Comparison of ENCODE assay signal across 17 mouse cellular contexts in genomic region chr6:31321066-31321846, GRCm38 (mm10).
DNase-seq lines count a peak whose midpoint lies in the region; ATAC-seq and TF ChIP-seq lines count a peak whose summit lies in the region.
"Had no signal": no experiment of that assay in that cellular context is flagged by ENCODE, and none has a peak within 500 bp of the region (broad histone marks: within the 10 kb centered on the region; RNA-seq: fewer than 3 reads in every experiment).

No protein-coding gene starts in this region.

- H3K4me3 ChIP-seq in kidney, adult 2 months (ENCODE audit: insufficient read depth, low read depth, low read length): no peak overlapping the region
- no peak overlapping the region for H3K4me3 ChIP-seq in midbrain, embryonic 11.5 days (ENCODE audit: low read depth, low read length)
- no peak overlapping the region for H3K4me3 ChIP-seq in midbrain, embryonic 10.5 days
- H3K4me3 ChIP-seq: embryonic facial prominence, embryonic 10.5 days; erythroblast, embryonic 14.5 days; forebrain, embryonic 15.5 days; hindbrain, embryonic 15.5 days had no signal

- H3K27me3 ChIP-seq in kidney, adult 2 months (replicated peaks; ENCODE audit: control insufficient read depth, insufficient read depth, low read length): no peaks in the 10 kb centered on the region
- H3K27me3 ChIP-seq in midbrain, embryonic 11.5 days (ENCODE audit: control insufficient read depth, insufficient read depth, low read length): no peaks in the 10 kb centered on the region
- peaks cover 18% of the 10 kb centered on the region for H3K27me3 ChIP-seq in midbrain, embryonic 10.5 days (ENCODE audit: low read depth, poor library complexity, severe bottlenecking)
- H3K27me3 ChIP-seq: forebrain, embryonic 15.5 days; hindbrain, embryonic 15.5 days; Patski had no signal

- no peak overlapping the region for H3K4me2 ChIP-seq in midbrain, embryonic 11.5 days
- H3K4me2 ChIP-seq: forebrain, embryonic 15.5 days; hindbrain, embryonic 15.5 days had no signal

- 62% methylated on average over 7 of the region's 7 CpGs for WGBS in kidney, adult 2 months
- 80% methylated on average over 7 of the region's 7 CpGs for WGBS in midbrain, embryonic 11.5 days
- 82% methylated on average over 7 of the region's 7 CpGs for WGBS in midbrain, embryonic 10.5 days

- peak overlapping the region; percentile 58 for H3K27ac ChIP-seq in kidney, adult 2 months (ENCODE audit: insufficient read depth, low read depth, low read length)
- no peak overlapping the region for H3K27ac ChIP-seq in midbrain, embryonic 11.5 days (ENCODE audit: low read depth, low read length)
- H3K27ac ChIP-seq in midbrain, embryonic 10.5 days (replicated peaks): no peak overlapping the region
- H3K27ac ChIP-seq: embryonic facial prominence, embryonic 10.5 days; forebrain, embryonic 15.5 days; hindbrain, embryonic 15.5 days had no signal

- ATAC-seq in midbrain, embryonic 11.5 days (ENCODE audit: low FRiP score): no peak
- ATAC-seq: forebrain, embryonic 15.5 days; midbrain, embryonic 16.5 days; Patski had no signal

- peaks cover 35% of the 10 kb centered on the region for H3K4me1 ChIP-seq in kidney, adult 2 months (ENCODE audit: control insufficient read depth, insufficient read depth, low read length)
- peaks cover 13% of the 10 kb centered on the region for H3K4me1 ChIP-seq in midbrain, embryonic 11.5 days (ENCODE audit: control insufficient read depth, insufficient read depth, low read length)
- peaks cover 40% of the 10 kb centered on the region for H3K4me1 ChIP-seq in midbrain, embryonic 10.5 days

- H3K9me3 ChIP-seq in midbrain, embryonic 11.5 days (ENCODE audit: control insufficient read depth, low read length): no peaks in the 10 kb centered on the region
- no peaks in the 10 kb centered on the region for H3K9me3 ChIP-seq in midbrain, embryonic 10.5 days (replicated peaks)
- H3K9me3 ChIP-seq: embryonic facial prominence, embryonic 10.5 days; forebrain, embryonic 15.5 days; hindbrain, embryonic 15.5 days had no signal

- no peak overlapping the region for H3K9ac ChIP-seq in midbrain, embryonic 11.5 days (ENCODE audit: low read length)
- H3K9ac ChIP-seq: forebrain, embryonic 15.5 days; hindbrain, embryonic 15.5 days had no signal

- peak; percentile 31 for DNase-seq in adrenal gland, postnatal 10 days
- no peak for DNase-seq in adrenal gland, adult 18-20 months (ENCODE audit: low spot score in 2 of 2)
- peak; percentile 56 for DNase-seq in kidney, adult 2 months
- no peak for DNase-seq in kidney, adult 11 months
- peak; percentile 21 for DNase-seq in midbrain, embryonic 11.5 days (ENCODE audit: low spot score, missing footprints)
- DNase-seq in midbrain, embryonic 10.5 days (ENCODE audit: low spot score): no peak
- DNase-seq in lung, postnatal 36 days: peak; percentile 63
- no peak for DNase-seq in ovary, postnatal 10 days (ENCODE audit: low spot score)
- DNase-seq: cerebellum, postnatal 36 days; liver; right cerebral cortex, postnatal 14 days had no signal

- no peak for TF ChIP-seq CTCF in kidney, adult 2 months (conservative IDR thresholded peaks at IDR 0.05; ENCODE audit: insufficient read depth, insufficient read length, low read depth, low read length)

- no peak for TF ChIP-seq POLR2A in kidney, adult 2 months (IDR thresholded peaks at IDR 0.05; ENCODE audit: low read depth, low read length)

- H3K36me3 ChIP-seq in kidney, adult 2 months (ENCODE audit: control insufficient read depth, insufficient read depth, low read length): no peaks in the 10 kb centered on the region
- no peaks in the 10 kb centered on the region for H3K36me3 ChIP-seq in midbrain, embryonic 11.5 days (ENCODE audit: control insufficient read depth, insufficient read depth, low read length)
- H3K36me3 ChIP-seq in midbrain, embryonic 10.5 days: no peaks in the 10 kb centered on the region
- H3K36me3 ChIP-seq: embryonic facial prominence, embryonic 10.5 days; forebrain, embryonic 15.5 days; hindbrain, embryonic 15.5 days had no signal

Comparison
In these comparisons a context has a peak if more than half of its experiments do, and no peak if none do; other contexts are left out.
1. DNase-seq: peak in adrenal gland, postnatal 10 days (single experiment), kidney, adult 2 months (single experiment), midbrain, embryonic 11.5 days (single experiment) and lung, postnatal 36 days (single experiment); none in adrenal gland, adult 18-20 months (0 of 2), kidney, adult 11 months (single experiment), midbrain, embryonic 10.5 days (single experiment) and ovary, postnatal 10 days (single experiment).